Mouse (Mus musculus) spleen, adult 2 months (tissue): ENCODE data around the gene Abcg5.

Experiments used
- CTCF ChIP-seq: fragments of 200-500 bp; IDR thresholded peaks from 2 replicates; pipeline ENCODE4 v1.5.1; 2011; ENCODE audit warnings: mild to moderate bottlenecking, inconsistent platforms; ENCODE audit not compliant: insufficient read depth, insufficient read length, insufficient replicate concordance; ENCODE audit errors: extremely low read depth
- POLR2A ChIP-seq: fragments of 200-500 bp; IDR thresholded peaks from 2 replicates; pipeline ENCODE4 v1.6.1; 2011; ENCODE audit warnings: low read depth, low read length, inconsistent platforms

DNA sequence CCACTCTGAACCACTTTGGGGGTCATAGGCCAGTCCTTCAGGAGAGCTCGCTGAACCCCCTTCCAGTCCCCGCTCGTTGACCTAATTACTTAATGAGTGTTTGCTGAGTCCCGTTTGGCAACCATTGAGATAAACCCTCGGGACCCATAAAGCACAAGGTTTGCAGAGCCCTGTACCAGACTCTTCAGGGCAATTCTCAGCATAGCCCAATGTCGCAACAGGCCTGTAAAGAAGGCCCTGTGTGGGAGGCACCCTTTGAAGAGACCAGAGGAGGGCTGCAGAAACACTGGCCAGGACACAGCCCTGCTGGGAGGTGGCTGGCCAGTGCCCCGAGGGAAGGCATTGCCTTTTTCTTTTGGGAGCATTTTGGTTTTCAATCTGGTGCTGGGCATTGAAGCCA, 70.8 kb downstream of the Abcg5 start:
- TF ChIP-seq CTCF: no peak
- no peak for TF ChIP-seq POLR2A
